Mouse (Mus musculus) liver, adult 2 months (tissue): ENCODE data around the gene Brpf1. TPM values are rescaled to one million over a fixed set of nuclear protein-coding genes. Genes with fewer than 3 reads are reported as not detected.

Source experiments
- DNase-seq: peaks from one replicate; pipeline ENCODE4 v3.0.0-alpha.2; 2011; ENCODE audit warnings: low read depth, low spot score; ENCODE audit errors: extremely low read depth
- H3K27ac ChIP-seq: fragments of 200-500 bp; replicated peaks from 2 replicates; pipeline ENCODE4 v1.5.1; 2012; ENCODE audit warnings: low read depth, mild to moderate bottlenecking, control low read depth, inconsistent platforms, low read length; ENCODE audit not compliant: insufficient read depth
- H3K27me3 ChIP-seq: fragments of 200-500 bp; 2 replicates; pipeline ENCODE4 v1.6.1; 2012; ENCODE audit warnings: mild to moderate bottlenecking, moderate library complexity, low read length, inconsistent platforms; ENCODE audit not compliant: control insufficient read depth, insufficient read depth
- H3K36me3 ChIP-seq: fragments of 200-500 bp; 2 replicates; pipeline ENCODE4 v1.6.1; 2012; ENCODE audit warnings: low read length, inconsistent platforms; ENCODE audit not compliant: control insufficient read depth, insufficient read depth
- H3K4me1 ChIP-seq: fragments of 200-500 bp; 2 replicates; pipeline ENCODE4 v1.6.1; 2011; ENCODE audit warnings: low read length; ENCODE audit not compliant: control insufficient read depth, insufficient read depth
- H3K4me3 ChIP-seq: fragments of 200-500 bp; 2 replicates; pipeline ENCODE4 v1.5.1; 2011; ENCODE audit warnings: low read depth, mild to moderate bottlenecking, control low read depth, low read length, moderate library complexity; ENCODE audit not compliant: insufficient read depth
- H3K79me2 ChIP-seq: fragments of 200-500 bp; 2 replicates; pipeline ENCODE4 v1.6.1; 2012; ENCODE audit warnings: inconsistent platforms, mild to moderate bottlenecking, low read length, moderate library complexity; ENCODE audit not compliant: control insufficient read depth, insufficient read depth
- H3K9ac ChIP-seq: fragments of 200-500 bp; 2 replicates; pipeline ENCODE4 v1.6.1; 2012; ENCODE audit warnings: low read depth, mild to moderate bottlenecking, control low read depth, inconsistent platforms, low read length
- CTCF ChIP-seq: fragments of 200-500 bp; IDR thresholded peaks from 2 replicates; pipeline ENCODE4 v1.5.1; 2011; ENCODE audit warnings: low read depth, low read length, control low read depth
- POLR2A ChIP-seq: fragments of 200-500 bp; IDR thresholded peaks from 2 replicates; pipeline ENCODE4 v1.6.1; 2011; ENCODE audit warnings: low read length, control low read depth; ENCODE audit not compliant: insufficient read depth; ENCODE audit errors: extremely low read depth
- WGBS: fragments of 180-500 bp; shearing (Covaris S2); methylation state at CpG from one replicate; pipeline ENCODE4 v1.1.7; 2018; 5-methylcytosine and 5-hydroxymethylcytosine counted together
- polyA plus RNA-seq: library from polyadenylated mRNA; depleted of rRNA; stranded (reverse); fragments of >200 nt; gene quantifications from 2 replicates; pipeline ENCODE4 v1.2.3, GENCODE M21; 2012
- total RNA-seq: library from RNA; depleted of rRNA; stranded (reverse); fragments of >200 nt; gene quantifications from 2 replicates; pipeline ENCODE4 v1.2.3, GENCODE M21; 2014

Gene Brpf1
- total and polyA plus RNA-seq, 2 experiments: 5.4 to 10.2 TPM

DNA sequence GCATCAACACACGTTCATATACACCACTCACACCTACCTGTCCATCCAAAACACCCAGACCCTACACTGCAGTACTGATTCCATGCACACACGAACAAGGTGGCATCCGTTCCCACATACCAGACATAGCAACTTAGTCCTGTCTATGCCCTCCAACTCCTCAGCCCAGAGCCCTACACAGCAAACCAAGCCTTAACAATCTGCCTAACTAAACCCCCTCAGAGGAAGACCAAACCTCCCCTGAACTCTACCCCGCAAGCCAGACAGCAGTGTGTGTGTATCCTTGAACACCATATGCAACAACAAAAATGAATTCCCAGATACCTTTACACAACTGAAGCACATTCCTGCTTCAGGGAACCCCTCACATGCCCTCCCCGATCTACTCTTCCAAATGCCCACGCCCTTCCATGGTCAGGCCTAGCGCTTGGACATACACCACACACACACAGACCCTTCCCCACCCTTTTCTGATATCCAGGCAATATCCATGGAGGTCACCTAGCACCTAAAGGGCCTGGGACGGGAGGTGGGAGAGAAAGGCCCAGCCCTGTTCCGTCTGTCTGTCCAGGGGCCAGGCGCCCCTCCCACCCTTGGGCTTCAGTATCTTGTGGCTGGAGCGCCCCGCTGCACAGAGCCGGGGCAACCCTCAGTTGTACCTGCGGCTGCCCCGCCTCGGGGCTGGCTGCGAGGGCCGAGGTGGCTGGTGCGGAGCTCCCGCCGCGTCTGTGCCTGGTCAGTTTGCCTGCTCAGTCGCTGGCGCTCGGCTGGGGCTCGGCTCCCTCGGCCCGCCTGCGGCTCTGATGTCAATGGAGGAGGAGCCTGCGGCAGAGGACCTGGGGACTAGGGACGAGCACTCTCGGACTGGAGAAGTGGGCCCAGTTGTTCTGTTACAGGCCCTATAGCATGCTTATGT is 36.5 kb downstream of the Brpf1 start, which contains the start of gene Camk1:
Gene Camk1 (minus strand): TSS at position 808 of the 916 bp plus-strand sequence.
- Histone ChIP-seq H3K4me3 (peak within 1 kb of the TSS; percentile 86), H3K27me3 (no peaks in the 10 kb centered on the region), H3K4me1 (peaks cover 5% of the 10 kb centered on the region), H3K36me3 (no peaks in the 10 kb centered on the region), H3K9ac (peak within 1 kb of the TSS; percentile 77), H3K27ac (peak within 1 kb of the TSS; percentile 68), H3K79me2 (no peaks in the 10 kb centered on the region)
- TF ChIP-seq POLR2A: peak; percentile 74
- no peak for TF ChIP-seq CTCF
- 13% methylated on average over 32 of the region's 32 CpGs for WGBS
- DNase-seq: peak; percentile 56

GRCm38 (mm10) chr6:113344321-113344720 is 37.4 kb downstream of the Brpf1 start:
- H3K4me3 ChIP-seq: no peak overlapping the region
- peak overlapping the region; percentile 68 for H3K27ac ChIP-seq
- peaks cover 5% of the 10 kb centered on the region for H3K4me1 ChIP-seq
- no peaks in the 10 kb centered on the region for H3K36me3 ChIP-seq
- WGBS: 10% methylated on average over 2 of the region's 2 CpGs
- H3K9ac ChIP-seq: no peak overlapping the region
- no peaks in the 10 kb centered on the region for H3K79me2 ChIP-seq
- no peak for TF ChIP-seq CTCF
- no peak for TF ChIP-seq POLR2A
- peak; percentile 49 for DNase-seq
- no peaks in the 10 kb centered on the region for H3K27me3 ChIP-seq

- H3K4me1 ChIP-seq: peaks cover 5% of the 10 kb centered on the region
- H3K36me3 ChIP-seq: no peaks in the 10 kb centered on the region
- no peak overlapping the region for H3K9ac ChIP-seq
- TF ChIP-seq POLR2A: no peak
- no peak for TF ChIP-seq CTCF
- H3K79me2 ChIP-seq: no peaks in the 10 kb centered on the region
- DNase-seq: no peak
- H3K27ac ChIP-seq: no peak overlapping the region
- no peak overlapping the region for H3K4me3 ChIP-seq
- no peaks in the 10 kb centered on the region for H3K27me3 ChIP-seq
- WGBS: 74% methylated on average over 4 of the region's 4 CpGs
Observed at GRCm38 (mm10) chr6:113346897-113347296, 40.0 kb downstream of the Brpf1 start.

- H3K27ac ChIP-seq: no peak overlapping the region
- TF ChIP-seq POLR2A (no peak), CTCF (no peak)
- H3K4me1 ChIP-seq: peaks cover 1% of the 10 kb centered on the region; the same call in 1 of the 2 replicates
- no peak overlapping the region for H3K9ac ChIP-seq
- no peaks in the 10 kb centered on the region for H3K36me3 ChIP-seq
- no peak for DNase-seq
- H3K27me3 ChIP-seq: no peaks in the 10 kb centered on the region
- H3K79me2 ChIP-seq: no peaks in the 10 kb centered on the region
- H3K4me3 ChIP-seq: no peak overlapping the region
Observed at GRCm38 (mm10) chr6:113350538-113350937, 43.6 kb downstream of the Brpf1 start.

DNA sequence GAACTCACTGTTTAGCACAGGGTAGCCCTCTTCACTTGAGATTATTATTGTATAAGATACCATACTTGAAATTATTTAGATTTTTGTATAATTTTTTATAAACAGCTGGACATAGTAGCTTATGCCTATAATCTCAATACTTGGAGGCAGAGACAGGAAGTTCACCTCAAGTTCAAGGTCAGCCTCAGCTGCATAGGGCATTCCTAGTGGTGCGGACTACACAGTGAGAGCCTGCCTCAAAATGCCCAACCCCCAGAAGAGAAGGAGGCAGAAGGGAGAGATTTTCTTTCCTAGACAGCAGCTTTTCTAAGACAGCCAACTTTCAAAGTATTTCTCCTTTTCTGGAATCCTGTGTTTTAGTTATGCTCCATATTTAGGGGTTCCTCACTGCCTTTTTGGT is 44.2 kb downstream of the Brpf1 start:
- TF ChIP-seq POLR2A (no peak), CTCF (no peak)
- WGBS: 52% methylated on average over 1 of the region's 1 CpGs
- Histone ChIP-seq H3K79me2 (no peaks in the 10 kb centered on the region), H3K27me3 (no peaks in the 10 kb centered on the region), H3K27ac (no peak overlapping the region), H3K4me1 (peaks cover 1% of the 10 kb centered on the region; the same call in 1 of the 2 replicates), H3K36me3 (no peaks in the 10 kb centered on the region), H3K4me3 (no peak overlapping the region), H3K9ac (no peak overlapping the region)
- no peak for DNase-seq

DNA sequence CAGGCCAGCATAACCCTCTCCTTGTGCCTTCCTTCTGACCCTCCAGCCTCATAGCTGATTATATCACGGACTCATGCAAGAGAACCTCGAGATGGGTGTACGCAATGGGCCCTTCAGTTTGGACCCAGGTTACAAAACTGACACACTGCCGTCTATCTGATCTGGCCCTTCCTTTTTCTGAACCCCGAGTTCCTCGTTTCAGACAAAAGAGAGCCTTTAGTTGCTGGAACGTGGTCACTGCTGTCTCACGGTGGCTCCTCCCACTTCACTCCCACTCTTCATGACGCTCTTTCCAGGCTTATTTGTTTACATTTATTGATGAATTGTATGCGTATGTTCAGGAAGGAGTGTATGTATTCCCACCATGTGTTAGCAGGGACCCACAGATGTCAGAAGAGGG is 44.7 kb downstream of the Brpf1 start:
- Histone ChIP-seq H3K9ac (no peak overlapping the region), H3K27ac (no peak overlapping the region; the same call in 1 of the 2 replicates), H3K4me3 (no peak overlapping the region), H3K36me3 (no peaks in the 10 kb centered on the region), H3K79me2 (no peaks in the 10 kb centered on the region), H3K4me1 (peaks cover 1% of the 10 kb centered on the region; the same call in 1 of the 2 replicates), H3K27me3 (no peaks in the 10 kb centered on the region)
- WGBS: 56% methylated on average over 10 of the region's 10 CpGs
- DNase-seq: no peak
- TF ChIP-seq CTCF (no peak), POLR2A (no peak)
